Mouse (Mus musculus): Measurements from ENCODE around the gene Gm5460.

Gene Gm5460

DNA sequence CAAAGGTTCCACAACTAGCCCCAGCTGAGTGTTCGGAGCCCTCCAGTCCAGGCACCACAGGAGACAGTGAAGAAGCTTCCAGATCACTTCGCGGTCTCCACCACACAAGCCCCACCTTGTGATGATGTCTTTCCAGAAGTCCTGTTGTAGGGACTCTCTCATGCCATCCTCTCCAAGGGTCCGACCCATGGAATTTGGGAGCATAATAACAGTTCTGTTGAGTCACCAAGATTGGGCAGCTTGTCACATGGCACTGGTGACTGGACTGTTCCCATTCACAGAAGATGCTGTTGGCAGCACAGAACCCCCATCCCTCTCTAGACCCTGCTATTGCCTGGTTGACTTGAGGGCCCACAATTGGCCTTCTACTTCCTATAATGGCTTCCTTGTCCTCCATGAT lies at the start of gene Gm5460:
Gm5460 (plus strand) TSS at position 378 of the 400 bp plus-strand sequence.
- no peak for DNase-seq (ENCODE audit: extremely low read depth, low read depth)

DNA sequence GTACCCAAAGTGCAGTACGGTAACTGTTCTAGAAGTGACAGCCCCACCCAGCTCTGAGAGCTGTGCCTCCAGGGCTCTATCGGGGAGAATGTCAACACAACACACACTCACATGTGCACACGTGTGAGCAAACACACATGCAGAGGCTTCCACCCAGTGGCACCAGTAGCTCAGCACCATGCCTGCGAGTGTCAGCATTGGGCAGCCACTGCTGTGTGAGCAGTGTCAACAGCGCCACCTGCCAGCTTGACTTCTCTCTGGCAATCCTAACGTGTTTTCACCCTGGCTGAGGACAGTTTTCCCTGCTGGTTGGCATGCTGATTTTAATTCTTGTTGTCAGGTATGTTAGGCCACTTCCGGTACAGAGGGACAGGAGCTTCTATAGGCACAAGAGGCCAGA lies 43.9 kb upstream of the Gm5460 start:
- no peak for DNase-seq (ENCODE audit: extremely low read depth, low read depth)

DNA sequence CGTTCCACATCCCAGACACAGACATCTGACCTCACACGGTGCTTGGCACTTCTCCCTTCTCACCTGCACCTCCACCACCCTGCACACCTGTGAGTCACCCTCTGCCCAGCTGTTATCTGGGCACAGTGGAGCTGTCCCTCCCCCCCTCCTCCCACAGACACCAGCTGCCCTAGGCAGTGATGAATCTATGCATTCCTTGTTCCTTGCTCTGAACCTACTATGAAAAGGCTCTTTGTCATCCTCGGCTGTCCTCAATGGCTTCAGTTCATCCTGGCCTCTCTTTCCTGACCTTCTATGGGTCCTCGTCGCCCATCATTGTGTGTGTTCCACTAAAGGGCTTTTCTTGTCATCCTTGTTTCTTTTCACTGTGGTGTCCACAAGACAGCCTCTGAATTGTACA lies 41.8 kb upstream of the Gm5460 start:
- DNase-seq (ENCODE audit: extremely low read depth, low read depth): no peak

DNA sequence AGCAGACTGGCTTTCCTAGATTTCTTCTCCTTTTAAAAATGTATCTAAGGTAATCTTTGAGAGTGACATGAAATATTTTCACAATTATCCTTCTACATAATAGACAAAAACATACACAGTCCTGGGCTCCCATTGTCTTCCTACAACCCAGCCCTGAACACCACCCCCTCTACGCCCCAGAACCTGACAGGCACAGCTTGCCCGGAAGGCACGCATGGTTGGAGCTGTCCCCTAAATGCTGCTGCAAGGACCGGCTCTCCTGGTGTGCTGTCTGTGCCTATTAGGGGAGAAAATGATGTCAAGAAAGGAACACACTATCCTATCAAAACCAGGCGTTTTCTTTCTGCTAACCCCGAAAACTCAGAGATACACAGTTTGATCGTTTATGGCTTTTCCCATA lies 38.8 kb upstream of the Gm5460 start:
- DNase-seq (ENCODE audit: extremely low read depth, low read depth): no peak

DNA sequence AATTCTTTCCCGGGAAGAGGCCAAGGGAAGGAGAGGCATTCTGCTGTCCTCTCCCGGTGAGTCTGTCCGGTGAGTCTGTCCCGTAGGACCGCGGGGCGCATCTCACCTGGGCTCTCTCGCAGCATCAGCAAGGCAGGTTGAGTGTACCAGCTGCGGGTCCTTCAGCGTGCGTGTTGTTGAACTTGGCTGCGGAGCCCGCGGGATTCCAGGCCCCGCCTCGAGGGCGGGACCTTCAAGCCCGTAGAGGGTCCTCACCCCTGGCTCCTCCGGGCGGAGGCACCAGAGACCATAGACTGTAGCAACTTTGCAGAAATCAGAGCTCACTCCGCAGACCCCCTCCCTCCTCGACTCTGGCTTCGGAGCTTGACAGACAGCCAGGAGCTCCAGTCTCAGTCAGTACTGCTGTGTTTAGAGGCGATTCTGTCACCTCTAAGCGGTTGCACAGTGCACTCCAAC lies 37.9 kb upstream of the Gm5460 start, which contains the start of gene Zfp488:
Zfp488 (minus strand) TSS at position 161 of the 456 bp plus-strand sequence.
- DNase-seq (ENCODE audit: extremely low read depth, low read depth): no peak

DNA sequence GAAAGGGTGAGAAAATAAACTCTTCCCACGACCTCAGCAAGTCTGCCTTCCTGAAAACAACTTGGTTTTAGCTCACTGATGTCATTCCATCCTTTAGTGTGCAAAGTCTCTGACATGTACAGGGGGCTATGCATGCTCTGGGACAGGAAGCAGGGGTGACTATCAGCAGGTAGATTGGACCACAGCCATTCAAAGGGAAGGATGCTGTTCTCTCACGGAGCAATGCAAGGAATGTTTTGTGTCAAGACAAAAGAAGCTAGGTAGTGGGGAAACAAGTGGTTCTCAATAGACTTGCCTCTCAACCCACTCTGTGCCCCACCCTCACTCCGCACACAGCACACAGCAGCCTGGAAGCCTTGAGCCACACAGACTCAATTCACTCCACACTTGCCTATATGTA lies 27.4 kb upstream of the Gm5460 start:
- no peak for DNase-seq (ENCODE audit: extremely low read depth, low read depth)

DNA sequence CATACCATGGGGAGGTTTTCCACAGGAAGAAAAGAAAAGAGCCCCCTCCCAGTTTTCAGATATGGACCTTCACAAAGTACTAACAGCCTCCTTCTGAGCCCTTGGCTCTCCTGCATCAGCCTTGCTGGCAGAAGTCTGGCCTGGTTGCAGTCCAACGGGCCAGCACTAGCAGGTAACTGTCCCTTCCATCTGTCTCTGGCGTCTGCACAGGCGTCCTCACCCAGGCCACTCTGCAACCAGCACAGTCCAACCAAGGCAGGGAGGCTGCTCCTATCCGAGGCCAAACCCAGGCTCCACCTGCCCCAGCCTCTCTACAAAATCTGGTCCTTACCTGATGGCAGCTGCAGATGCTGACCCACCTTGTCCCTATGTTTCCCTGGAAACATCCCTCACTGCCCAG lies 24.6 kb upstream of the Gm5460 start:
- no peak for DNase-seq (ENCODE audit: extremely low read depth, low read depth)

DNA sequence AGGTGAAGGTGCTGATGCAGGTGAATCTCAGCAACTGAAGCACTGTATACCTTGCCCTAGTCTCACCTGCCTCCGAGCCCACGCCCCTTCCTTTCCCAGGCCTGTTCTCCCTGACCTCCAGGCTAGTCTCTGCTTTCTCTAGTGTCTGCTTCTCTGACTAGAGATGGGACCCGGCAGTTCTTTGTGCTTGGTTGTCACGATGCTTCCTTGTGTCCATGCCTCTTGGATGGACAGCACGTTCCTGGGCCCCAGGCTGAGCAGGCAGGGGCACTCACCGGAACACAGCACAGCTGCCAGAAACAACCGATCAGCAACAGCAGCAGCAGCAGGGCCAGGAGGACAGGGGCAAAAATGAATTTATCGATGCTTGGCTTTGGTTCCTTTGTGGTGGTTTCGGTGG lies 23.5 kb upstream of the Gm5460 start:
- no peak for DNase-seq (ENCODE audit: extremely low read depth, low read depth)

DNA sequence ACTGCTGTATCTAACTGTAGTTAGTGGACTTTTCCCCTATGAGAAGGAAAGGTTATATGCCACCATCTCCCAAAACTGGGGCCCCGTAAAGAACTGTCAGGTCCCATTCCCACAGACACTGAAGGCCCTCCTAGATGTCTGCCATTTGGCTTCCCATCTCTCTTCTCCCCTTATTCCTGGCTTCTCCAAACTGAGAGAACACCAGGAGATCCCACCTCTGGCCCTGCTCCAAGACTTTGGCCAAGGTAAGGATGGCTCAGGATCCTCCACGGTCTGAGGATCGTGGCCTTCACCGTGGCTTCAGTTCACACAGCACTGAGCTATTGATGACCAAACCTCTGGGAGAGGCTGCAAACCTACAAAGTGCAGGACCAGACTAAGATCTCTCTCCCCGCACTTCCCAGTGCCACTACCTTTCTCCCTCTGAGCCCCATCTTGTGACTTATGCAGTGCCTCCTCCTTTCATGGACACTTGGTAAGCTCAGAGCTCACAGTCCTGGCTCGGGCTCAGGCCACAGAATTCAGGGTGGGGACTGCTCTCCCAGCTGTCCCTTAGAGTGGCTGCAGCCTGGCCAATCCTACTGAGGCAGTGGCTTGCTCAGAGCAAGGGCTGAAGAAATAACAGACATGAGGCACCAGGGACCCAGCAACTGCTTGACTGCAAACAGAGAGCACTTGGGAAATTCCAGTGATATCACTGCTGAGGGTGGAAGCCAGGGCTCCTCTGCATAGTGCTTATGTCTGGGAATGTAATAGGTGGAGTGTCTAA lies 22.9 kb upstream of the Gm5460 start:
- DNase-seq (ENCODE audit: extremely low read depth, low read depth): no peak

DNA sequence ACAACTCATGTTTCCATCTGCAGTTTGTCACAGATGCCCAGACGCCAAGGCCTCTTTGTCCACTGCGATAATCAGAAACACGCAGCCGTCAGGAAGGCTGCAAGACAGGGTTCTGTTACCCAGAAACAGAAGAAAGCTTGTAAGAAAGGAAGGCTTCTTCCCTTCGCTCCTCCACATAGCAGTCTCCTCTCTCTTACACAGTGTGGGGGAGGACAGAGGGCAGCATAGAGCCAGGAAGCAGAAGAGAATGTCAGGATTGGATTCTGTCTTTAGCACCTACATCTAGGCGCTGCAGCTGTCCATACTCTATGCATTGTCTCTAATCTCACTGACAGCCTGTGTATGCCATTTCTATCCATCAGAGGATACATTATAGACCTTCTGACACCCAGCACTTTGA lies 19.1 kb upstream of the Gm5460 start:
- no peak for DNase-seq (ENCODE audit: extremely low read depth, low read depth)

DNA sequence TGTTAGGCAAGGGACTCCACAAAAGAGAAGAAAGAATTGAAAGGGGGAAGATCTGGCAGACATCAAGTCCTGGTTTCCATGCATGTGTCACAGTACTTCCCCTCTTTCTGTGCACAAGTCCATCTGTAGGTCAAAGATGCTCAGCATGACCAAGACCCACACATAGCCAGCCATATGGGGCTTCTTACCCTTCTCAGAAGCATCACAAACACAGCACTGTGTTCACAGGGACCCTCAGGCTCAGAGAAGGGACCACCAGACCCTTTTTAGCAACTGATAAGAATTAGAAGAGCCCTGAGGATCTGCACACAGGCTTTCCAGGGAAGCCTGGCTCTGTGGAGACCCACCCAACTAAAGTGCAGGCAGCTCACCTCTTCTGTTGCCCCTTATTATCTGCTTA lies 16.5 kb upstream of the Gm5460 start:
- no peak for DNase-seq (ENCODE audit: extremely low read depth, low read depth)

DNA sequence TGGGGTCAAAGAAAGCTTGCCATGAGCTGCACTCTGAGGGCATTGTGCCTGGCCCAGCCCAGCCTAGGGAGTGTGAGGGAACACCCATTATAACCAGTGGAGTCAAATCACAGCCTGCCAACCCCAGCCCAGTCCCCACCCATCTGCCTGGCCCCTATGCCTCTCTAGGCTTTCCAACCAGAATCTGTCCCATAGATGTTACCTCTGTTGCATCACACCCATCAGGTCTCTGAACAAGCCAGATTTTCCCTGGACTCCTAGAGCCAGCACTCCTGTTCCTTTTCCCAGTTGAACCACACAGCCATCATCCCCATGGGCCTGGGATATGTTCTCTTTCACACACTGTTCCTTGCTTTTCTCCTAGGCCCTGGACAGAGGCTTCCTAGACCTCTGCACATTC lies 15.1 kb upstream of the Gm5460 start:
- no peak for DNase-seq (ENCODE audit: extremely low read depth, low read depth)

DNA sequence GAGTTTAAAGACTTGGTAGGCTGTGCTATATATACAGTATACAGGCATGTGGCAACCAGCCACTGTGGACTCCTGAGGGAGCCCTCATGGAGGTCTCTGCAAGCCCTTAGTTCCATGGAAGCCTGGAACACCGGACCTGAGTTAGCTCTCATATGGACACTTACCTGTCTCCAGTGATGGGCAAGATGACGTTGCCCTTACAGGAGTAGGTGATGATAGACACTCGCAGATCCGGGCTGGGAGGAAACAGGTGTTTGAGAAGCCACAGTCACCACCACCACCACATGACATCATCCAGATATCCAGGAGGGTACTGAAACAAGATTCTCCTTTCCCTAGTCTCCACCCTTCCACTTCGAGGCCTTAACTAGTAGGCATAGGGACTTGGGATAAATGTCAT lies 14.2 kb upstream of the Gm5460 start:
- DNase-seq (ENCODE audit: extremely low read depth, low read depth): no peak

DNA sequence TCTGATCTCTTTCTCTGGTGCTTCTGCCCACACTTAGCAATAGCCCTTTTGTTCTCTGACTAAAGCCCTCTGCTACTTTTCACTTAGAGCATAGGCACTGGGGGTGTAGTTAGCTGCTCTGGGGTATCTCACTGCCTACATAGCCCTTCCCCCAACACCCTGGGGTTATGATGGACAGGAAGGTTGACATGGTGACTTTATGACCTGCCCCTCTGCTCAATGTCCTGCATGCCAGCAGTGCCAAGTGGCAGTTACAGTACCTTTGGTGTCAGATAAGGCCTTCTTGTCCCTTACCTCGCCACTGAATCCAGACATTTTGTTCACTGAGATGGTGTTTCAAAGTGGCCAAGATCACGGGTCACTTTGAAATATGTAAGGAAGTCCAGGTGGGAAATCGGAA lies 1.5 kb upstream of the Gm5460 start, which contains the start of gene Gm30083:
Gm30083 (minus strand) TSS at position 120 of the 400 bp plus-strand sequence.
- DNase-seq (ENCODE audit: extremely low read depth, low read depth): no peak

DNA sequence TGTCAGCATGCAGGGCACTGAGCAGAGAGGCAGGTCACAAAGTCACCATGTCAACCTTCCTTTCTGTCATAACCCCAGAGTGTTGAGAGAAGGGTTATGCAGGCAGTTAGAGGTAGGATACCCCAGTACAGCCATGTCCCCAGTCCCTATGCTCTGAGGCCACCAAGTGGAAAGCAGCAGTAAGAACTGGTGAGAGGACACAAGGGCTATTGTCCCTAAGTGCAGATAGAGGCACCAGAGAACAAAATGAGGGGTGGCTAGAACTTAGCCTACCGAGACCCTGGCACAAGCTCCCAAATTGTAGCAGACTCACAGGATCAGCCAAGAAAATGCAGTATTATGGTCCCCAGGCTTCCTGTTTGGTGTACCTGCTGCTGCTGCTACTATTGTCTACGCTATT lies 380 bp downstream of the Gm5460 start:
- no peak for DNase-seq (ENCODE audit: extremely low read depth, low read depth)

DNA sequence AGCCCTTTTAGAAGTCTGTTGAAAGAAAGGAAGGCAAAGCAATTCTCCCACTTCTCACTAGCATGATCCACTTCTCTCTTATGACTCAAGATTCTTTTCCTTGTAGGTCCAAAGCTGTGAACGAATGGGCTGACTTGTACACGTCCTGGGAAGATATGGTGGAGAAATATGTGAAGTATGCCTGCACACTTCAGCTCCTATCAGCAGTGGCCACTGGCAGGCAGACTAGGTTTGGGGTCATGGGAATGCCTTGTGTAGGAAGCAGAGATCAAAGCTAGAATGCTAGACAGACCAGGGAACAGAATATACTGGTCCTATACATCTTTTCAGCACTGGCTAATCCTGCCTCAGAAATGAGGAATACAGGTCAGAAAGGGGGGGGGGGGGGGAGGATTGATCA lies 10.2 kb downstream of the Gm5460 start:
- DNase-seq (ENCODE audit: extremely low read depth, low read depth): no peak

DNA sequence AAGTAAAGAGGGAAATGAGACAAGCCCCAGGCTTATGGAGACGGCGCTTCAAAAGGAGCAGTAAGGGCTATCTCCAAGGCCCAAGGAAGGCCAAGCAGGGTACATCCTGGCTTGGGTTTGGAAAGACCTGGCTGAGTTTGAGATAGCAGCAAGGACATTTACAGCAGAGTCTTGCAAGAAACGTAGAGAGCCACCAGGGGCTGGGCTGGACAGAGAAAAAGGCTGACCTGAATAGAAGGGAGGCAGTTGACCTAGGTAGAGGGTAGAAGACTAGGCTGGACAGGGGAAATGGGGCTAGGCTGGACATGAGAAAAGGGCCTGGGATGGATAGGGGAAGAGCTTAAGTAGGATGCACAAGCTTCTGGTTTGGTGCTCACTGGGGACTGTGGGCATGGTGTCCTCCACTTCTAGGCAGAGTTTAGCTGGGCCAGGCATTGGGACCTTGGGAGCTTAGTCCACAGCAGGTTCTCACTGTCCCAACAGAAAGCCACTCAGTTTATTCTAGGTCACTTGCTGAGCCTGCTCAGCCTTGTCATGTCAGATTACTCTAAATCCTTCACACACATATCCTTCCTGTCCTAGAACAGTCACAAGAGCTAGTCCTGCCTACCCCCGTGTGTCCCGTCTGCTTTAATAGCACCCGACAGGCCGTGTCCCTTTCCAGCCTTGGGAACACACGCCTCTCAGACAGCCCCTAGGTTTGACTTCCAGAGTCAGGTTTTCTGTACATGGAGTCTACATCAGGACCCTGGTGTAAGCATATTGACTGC lies 17.5 kb downstream of the Gm5460 start:
- DNase-seq (ENCODE audit: extremely low read depth, low read depth): no peak

DNA sequence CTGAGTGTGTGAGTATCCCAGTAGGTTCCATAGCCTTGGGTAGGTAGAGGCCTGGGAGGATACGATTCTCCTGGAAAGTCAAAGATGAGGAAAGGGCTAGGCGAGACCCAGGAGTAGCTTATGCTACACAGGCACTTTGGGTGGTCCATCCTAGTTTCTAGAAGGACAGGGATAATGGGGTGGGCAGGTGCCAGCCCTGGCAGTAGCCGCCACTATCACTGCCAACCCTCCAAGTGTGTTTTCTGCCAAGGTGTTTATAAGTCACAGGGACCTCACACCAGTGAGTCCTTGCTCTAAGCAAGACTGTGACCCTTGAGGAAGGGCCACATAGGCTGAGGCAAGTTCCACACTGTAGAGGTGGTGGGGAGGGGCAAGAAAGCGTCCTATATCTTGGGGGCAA lies 24.7 kb downstream of the Gm5460 start:
- DNase-seq (ENCODE audit: extremely low read depth, low read depth): no peak

DNA sequence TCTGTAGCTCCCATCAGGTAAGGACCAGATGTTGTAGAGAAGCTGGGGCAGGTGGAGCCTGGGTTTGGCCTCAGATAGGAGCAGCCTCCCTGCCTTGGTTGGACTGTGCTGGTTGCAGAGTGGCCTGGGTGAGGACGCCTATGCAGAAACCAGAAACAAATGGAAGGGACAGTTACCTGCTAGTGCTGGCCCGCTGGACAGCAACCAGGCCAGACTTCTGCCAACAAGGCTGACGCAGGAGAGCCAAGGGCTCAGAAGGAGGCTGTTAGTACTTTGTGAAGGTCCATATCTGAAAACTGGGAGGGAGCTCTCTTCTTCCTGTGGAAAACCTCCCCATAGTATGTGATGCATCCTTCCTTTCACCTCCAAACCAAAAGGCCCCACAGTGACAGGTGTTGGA lies 26.8 kb downstream of the Gm5460 start:
- no peak for DNase-seq (ENCODE audit: extremely low read depth, low read depth)

DNA sequence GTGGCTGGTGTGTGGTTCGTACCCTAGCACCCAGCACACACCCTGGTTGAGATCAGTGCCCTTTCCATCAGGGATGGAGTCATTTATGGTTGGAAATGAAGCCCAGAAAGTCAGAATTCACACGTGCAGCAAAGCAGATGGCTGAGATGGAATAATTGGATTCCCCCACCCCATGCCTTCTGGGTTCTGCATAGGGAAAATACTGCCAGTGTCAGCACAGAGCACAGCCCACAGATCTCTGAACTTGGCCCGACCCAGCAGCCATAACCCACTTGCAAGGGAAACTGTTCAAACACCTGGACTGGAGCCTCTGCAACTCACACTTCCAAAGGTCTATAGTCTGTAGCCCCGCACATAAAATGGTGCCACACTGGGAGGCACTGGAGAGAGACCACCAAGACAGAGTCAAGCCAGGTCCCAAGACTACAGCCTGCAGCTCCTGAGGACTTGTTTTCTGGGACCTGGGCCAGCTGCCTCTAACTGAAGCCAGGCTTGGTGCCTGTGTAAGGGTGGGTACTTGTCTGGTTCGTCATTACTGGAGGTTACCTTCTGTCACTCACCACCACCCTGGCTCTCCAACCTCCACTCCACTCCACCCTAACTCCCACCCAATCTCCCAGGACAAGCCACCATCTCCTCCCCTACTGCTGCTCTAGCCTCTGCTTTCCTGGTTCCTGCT lies 33.7 kb downstream of the Gm5460 start:
- no peak for DNase-seq (ENCODE audit: extremely low read depth, low read depth)

DNA sequence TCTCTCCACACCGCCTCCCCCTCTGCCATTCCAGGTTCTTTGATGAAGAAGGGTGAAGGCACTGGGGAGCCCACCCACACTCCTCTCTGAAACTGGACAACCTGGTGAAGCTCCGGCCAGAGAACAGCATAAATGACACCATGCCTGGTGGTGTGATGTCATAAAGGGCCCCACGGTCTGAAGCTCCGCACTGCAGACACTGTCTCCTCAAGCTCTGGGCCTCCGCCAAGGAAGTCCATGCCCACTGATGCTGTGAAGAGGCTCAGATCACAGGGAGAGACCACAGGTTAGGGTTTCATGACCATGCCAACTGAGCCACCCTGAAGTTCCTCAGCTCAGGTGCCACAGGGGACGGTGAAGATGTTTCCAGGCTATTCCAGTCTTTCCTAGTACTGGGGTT lies 36.0 kb downstream of the Gm5460 start, which contains the start of gene Antxrl:
Antxrl (plus strand) TSS at position 192 of the 400 bp plus-strand sequence.
- no peak for DNase-seq (ENCODE audit: extremely low read depth, low read depth)

DNA sequence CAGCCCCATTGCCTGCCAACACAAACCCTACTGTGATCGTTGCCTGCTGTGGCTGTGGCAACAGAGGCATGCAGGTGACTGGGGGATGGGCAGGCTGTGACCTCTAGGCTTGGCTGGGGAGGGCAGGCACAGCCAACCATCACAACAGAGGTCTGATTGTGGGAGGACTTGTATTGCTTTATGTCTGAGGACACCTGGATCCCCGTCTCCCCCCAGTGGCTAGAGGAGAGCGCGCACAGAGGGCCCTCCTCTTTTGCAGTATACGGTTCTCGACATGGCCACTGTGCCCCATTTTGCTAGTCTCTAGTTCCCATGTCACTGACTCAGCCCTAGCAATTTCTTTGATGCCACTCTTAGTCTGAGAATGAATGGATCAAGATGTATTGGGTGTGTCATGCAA lies 55.1 kb downstream of the Gm5460 start:
- no peak for DNase-seq (ENCODE audit: extremely low read depth, low read depth)
